Mouse (Mus musculus) forebrain, embryonic 11.5 days (tissue): ENCODE results near the gene Serpina1d. TPM values are rescaled to one million over a fixed set of nuclear protein-coding genes. Genes with fewer than 3 reads are reported as not detected.
"Not testable (repeated sequence)": the region's sequence is repeated elsewhere in the genome, so short reads cannot be mapped to it uniquely, and the experiment has no call there.

Source experiments
- ATAC-seq: fragments of 200-750 bp; cut with Nextera tagmentation; replicated peaks from 2 replicates; pipeline ENCODE4 v1.8.0; 2017; ENCODE audit warnings: moderate TSS enrichment; ENCODE audit not compliant: low FRiP score
- DNase-seq: peaks from one replicate; pipeline ENCODE4 v3.0.0-alpha.2; 2017; ENCODE audit warnings: low spot score
- H3K27ac ChIP-seq: fragments of 300-500 bp; sonication (generic); 2 replicates; pipeline ENCODE4 v1.5.1; 2014; ENCODE audit warnings: low read depth, low read length
- H3K27me3 ChIP-seq: fragments of 300-500 bp; sonication (generic); 2 replicates; pipeline ENCODE4 v1.6.1; 2014; ENCODE audit warnings: mild to moderate bottlenecking, low read length, mixed read lengths; ENCODE audit not compliant: control insufficient read depth, insufficient read depth
- H3K36me3 ChIP-seq: fragments of 300-500 bp; sonication (generic); 2 replicates; pipeline ENCODE4 v1.6.1; 2014; ENCODE audit warnings: mild to moderate bottlenecking, low read length, moderate library complexity, mixed read lengths; ENCODE audit not compliant: control insufficient read depth, insufficient read depth
- H3K4me1 ChIP-seq: fragments of 300-500 bp; sonication (generic); replicated peaks from 2 replicates; pipeline ENCODE4 v1.6.1; 2014; ENCODE audit warnings: low read length, mixed read lengths; ENCODE audit not compliant: control insufficient read depth, insufficient read depth
- H3K4me2 ChIP-seq: fragments of 300-500 bp; sonication (generic); 2 replicates; pipeline ENCODE4 v1.6.1; 2014; ENCODE audit warnings: low read depth, mild to moderate bottlenecking, low read length, moderate library complexity, mixed read lengths; ENCODE audit not compliant: severe bottlenecking
- H3K4me3 ChIP-seq: fragments of 300-500 bp; sonication (generic); 2 replicates; pipeline ENCODE4 v1.5.1; 2014; ENCODE audit warnings: low read depth, low read length
- H3K9ac ChIP-seq: fragments of 300-500 bp; sonication (generic); 2 replicates; pipeline ENCODE4 v1.6.1; 2014; ENCODE audit warnings: low read length
- H3K9me3 ChIP-seq: fragments of 300-500 bp; sonication (generic); 2 replicates; pipeline ENCODE4 v1.6.1; 2016; ENCODE audit warnings: low read length, mixed read lengths; ENCODE audit not compliant: control insufficient read depth
- WGBS: fragments of 180-500 bp; shearing (Covaris S2); extraction: QIAGEN DNeasy Blood & Tissue Kit; methylation state at CpG from one replicate; pipeline ENCODE4 v1.1.7; 2014; 5-methylcytosine and 5-hydroxymethylcytosine counted together
- polyA plus RNA-seq: library from polyadenylated mRNA; unstranded; fragments of >200 nt; fragmentation: Nextera tagmentation; extraction: Ambion mirVana; gene quantifications from 2 replicates; pipeline ENCODE4 v1.2.1, GENCODE M21; 2014

Serpina1d gene
- polyA plus RNA-seq: not detected in 2 replicates

- not testable (repeated sequence) for ATAC-seq, H3K9me3 ChIP-seq, H3K9ac ChIP-seq, H3K36me3 ChIP-seq, H3K4me1 ChIP-seq, H3K27ac ChIP-seq, H3K4me2 ChIP-seq, DNase-seq, H3K27me3 ChIP-seq, H3K4me3 ChIP-seq
- 85% methylated on average over 6 of the region's 6 CpGs for WGBS
Measured at GRCm38 (mm10) chr12:103773246-103773851, at the start of gene Serpina1d. Gene Serpina1d, minus strand, starts transcription at chr12:103773592.

GRCm38 (mm10) chr12:103770597-103770996 is 2.8 kb downstream of the Serpina1d start:
- H3K4me3 ChIP-seq, H3K27me3 ChIP-seq, H3K9ac ChIP-seq, H3K36me3 ChIP-seq, H3K27ac ChIP-seq, H3K4me2 ChIP-seq, DNase-seq, ATAC-seq, H3K4me1 ChIP-seq, H3K9me3 ChIP-seq: not testable (repeated sequence)
- WGBS: 89% methylated on average over 1 of the region's 1 CpGs

- not testable (repeated sequence) for H3K9ac ChIP-seq, H3K9me3 ChIP-seq, H3K36me3 ChIP-seq, H3K4me2 ChIP-seq, DNase-seq, H3K27me3 ChIP-seq, H3K4me3 ChIP-seq, ATAC-seq, H3K4me1 ChIP-seq, H3K27ac ChIP-seq
- WGBS: 79% methylated on average over 3 of the region's 3 CpGs
Measured at GRCm38 (mm10) chr12:103763083-103763482, 10.3 kb downstream of the Serpina1d start.

GRCm38 (mm10) chr12:103760316-103760715 is 13.1 kb downstream of the Serpina1d start:
- H3K27ac ChIP-seq, H3K9ac ChIP-seq, H3K4me1 ChIP-seq, H3K4me2 ChIP-seq, DNase-seq, H3K4me3 ChIP-seq, H3K9me3 ChIP-seq, ATAC-seq, H3K36me3 ChIP-seq, H3K27me3 ChIP-seq: not testable (repeated sequence)
- WGBS: 92% methylated on average over 3 of the region's 3 CpGs

GRCm38 (mm10) chr12:103745957-103746356 is 27.4 kb downstream of the Serpina1d start:
- H3K4me3 ChIP-seq, H3K4me2 ChIP-seq, H3K27me3 ChIP-seq, H3K36me3 ChIP-seq, DNase-seq, H3K4me1 ChIP-seq, H3K9me3 ChIP-seq, ATAC-seq, H3K27ac ChIP-seq, H3K9ac ChIP-seq: not testable (repeated sequence)
- 86% methylated on average over 5 of the region's 5 CpGs for WGBS

- 93% methylated on average over 5 of the region's 6 CpGs for WGBS
- not testable (repeated sequence) for ATAC-seq
Measured at GRCm38 (mm10) chr12:103737791-103738580, 35.4 kb downstream of the Serpina1d start.

GRCm38 (mm10) chr12:103735566-103735965 is 37.8 kb downstream of the Serpina1d start:
- not testable (repeated sequence) for H3K9me3 ChIP-seq, DNase-seq, H3K4me2 ChIP-seq, H3K36me3 ChIP-seq, H3K9ac ChIP-seq, H3K4me3 ChIP-seq, ATAC-seq, H3K27me3 ChIP-seq, H3K4me1 ChIP-seq, H3K27ac ChIP-seq
- WGBS: 90% methylated on average over 4 of the region's 4 CpGs

More at GRCm38 (mm10) chr12:103737791-103738580, 35.4 kb downstream of the Serpina1d start:
- not testable (repeated sequence) for H3K4me2 ChIP-seq, H3K4me1 ChIP-seq, DNase-seq, H3K9me3 ChIP-seq, H3K9ac ChIP-seq, H3K27ac ChIP-seq, H3K27me3 ChIP-seq, H3K36me3 ChIP-seq, H3K4me3 ChIP-seq

- ATAC-seq, H3K9me3 ChIP-seq: not testable (repeated sequence)
- WGBS: 88% methylated on average over 4 of the region's 4 CpGs
Measured at GRCm38 (mm10) chr12:103735101-103735500, 38.3 kb downstream of the Serpina1d start.

More at GRCm38 (mm10) chr12:103735101-103735500, 38.3 kb downstream of the Serpina1d start:
- not testable (repeated sequence) for H3K4me2 ChIP-seq, H3K27ac ChIP-seq, H3K4me3 ChIP-seq, H3K27me3 ChIP-seq, H3K36me3 ChIP-seq, H3K4me1 ChIP-seq, DNase-seq, H3K9ac ChIP-seq
